Mouse (Mus musculus) layer of hippocampus, postnatal 36 days (tissue): ENCODE measurements around the gene Ttc16. TPM values are rescaled to one million over a fixed set of nuclear protein-coding genes. Genes with fewer than 3 reads are reported as not detected.
A peak's percentile ranks its signal among the peaks of the same experiment; 100 is the strongest.

Source experiments
- DNase-seq, 2 experiments: peaks; one replicate each; pipeline ENCODE4 v3.0.0; 2022
- total RNA-seq, 2 experiments: library from RNA; stranded (reverse); gene quantifications; 2 replicates each; pipeline ENCODE4 v1.2.3; 2021

Ttc16 gene
- total RNA-seq, 2 experiments from 2014 or later = 0.85 to 1.1 TPM

DNA sequence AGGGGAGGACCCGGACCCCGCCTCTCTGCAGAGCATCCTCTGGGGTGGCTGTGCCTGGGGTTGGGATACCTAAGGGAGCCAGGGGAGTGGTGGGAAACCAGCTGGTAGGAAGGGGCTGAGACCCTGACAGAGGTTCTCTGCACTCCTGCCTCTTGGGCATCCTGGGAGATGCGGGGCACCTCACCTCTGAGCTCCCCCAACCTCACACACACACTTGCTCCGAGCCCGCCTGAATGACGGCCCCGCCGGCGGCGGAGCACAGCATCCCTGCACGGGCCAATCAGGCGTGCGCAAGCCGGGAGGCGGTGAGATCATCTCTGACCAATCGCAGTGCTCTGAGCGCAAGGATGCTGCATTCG is 33.3 kb downstream of the Ttc16 start:
- peak; percentile 83 to 86 for DNase-seq

DNA sequence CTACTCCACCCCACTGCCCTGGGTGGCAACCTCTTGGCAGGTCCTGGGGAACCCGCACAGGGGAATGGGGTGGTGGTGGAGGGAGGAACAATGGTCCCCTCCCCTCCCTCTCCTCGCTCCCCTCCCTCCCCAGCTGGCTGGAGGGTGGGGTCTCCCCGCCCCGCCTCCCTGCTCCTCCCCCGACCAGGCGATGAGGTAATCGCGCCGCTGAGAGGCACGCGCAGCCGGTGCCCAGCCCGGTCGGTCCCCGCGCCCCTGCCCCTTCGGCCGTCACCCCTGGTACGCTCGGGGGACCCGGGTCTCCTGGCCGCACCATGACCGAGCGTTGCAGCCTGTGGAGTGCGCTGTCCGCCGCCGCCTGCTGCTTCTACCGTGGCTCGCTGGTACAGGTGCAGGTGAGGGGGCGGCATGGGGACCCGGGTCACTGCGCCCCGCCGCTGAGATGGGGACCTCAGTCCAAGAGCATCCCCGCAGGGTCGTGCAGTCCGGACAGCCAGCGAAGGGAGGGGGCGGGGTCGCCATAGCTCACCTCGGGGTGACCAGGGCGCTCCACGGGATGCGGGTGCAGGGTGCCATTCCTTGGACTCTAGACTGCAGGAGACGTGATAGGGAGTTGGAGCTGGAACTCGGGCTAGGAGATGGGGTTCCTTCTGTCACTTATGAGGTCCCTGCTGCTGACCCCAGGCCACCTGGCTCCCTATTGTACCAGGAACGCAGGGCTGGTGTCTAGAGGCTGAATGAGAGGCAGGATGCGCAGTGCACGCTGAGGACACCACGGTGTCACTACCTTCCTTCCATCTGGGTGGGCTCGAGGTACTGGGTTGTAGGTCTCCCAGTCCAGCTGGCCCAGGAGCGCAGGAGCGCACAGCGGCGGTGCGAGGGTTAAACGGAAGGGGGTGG is 33.9 kb downstream of the Ttc16 start:
- peak; percentile 49 to 71 for DNase-seq

DNA sequence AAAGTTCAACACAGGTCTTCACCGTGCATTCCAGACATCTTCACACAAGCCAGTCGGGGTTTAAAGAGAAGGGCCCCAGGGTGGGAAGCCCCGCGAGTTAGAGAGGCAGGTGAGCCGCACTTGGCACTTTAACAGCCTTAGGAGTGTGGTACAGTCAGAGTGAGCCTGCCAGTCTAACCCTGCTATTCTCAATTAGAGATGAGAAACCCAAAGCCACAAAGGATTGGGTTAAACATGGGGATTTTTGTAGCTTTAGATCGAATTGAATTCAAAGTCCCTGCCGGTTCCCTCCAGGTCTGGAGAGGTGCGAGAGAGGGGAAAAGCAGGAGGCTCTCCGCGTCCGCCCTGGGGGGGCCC is 34.5 kb downstream of the Ttc16 start, which contains the start of gene 6330409D20Rik:
Gene 6330409D20Rik, minus strand, starts transcription at position 101 of the 357 bp plus-strand sequence.
- no peak for DNase-seq

DNA sequence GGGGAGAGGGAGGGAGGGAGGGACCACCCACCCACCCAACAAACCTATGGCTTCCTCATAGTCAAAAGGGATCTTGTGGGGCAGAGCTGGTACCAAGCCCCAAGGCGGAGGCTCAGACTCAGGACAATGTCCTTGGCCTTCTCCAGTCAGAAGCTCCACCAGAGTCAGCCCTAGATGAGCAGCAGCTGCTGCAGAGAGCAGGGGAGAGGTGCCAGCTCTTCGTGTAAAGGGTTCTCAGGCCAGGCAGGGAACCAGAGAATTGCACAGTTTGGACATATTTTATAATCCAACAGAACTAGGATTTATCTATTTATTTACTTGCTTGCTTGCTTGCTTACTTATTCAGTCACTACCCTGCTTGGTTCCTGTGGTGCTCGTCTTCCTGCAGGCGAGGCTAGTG is 36.1 kb downstream of the Ttc16 start:
- DNase-seq = no peak

DNA sequence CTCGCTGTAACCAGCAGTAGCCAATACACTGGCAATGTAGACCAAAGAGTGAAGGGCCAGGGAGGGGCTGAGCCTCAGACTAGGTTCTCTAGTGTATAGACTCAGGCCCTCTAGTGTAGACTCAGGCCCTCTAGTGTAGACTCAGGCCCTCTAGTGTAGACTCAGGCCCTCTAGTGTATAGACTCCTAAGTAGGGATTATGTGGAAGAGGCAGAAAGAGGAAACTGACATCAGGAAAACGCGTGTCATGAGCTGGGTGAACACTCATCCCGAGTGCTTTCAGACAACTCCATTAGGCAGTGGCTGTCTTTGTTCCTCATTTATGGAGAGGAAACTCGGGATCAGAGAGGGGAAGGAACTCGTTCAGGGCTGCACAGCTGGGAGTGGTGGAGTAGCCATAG is 38.4 kb downstream of the Ttc16 start:
- no peak for DNase-seq

DNA sequence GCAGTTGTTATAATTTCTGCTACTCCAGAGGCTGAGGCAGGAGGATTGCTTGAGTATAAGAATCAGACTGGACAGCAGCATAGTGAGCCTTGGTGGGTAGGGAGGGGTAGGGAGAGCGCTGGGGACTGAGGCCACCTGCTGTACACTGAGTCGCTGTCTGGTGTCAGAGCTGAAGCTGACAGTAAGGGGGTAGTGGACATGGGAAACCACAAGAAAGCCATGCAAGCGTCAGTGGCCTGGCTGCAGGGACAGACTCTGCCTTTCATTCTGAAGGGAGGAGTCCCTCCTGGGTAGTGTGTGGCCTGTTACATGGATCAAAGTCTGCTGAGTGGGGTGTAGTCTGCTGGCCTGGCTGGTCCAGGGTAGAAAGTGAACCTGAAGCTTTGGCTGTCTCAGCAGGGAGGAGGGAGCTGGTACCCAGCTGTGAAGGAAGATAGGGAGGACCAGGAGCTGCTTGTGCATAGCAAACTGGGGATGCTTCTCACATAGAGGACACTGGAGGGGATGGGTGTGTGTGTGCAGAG is 39.1 kb downstream of the Ttc16 start:
- no peak for DNase-seq

DNA sequence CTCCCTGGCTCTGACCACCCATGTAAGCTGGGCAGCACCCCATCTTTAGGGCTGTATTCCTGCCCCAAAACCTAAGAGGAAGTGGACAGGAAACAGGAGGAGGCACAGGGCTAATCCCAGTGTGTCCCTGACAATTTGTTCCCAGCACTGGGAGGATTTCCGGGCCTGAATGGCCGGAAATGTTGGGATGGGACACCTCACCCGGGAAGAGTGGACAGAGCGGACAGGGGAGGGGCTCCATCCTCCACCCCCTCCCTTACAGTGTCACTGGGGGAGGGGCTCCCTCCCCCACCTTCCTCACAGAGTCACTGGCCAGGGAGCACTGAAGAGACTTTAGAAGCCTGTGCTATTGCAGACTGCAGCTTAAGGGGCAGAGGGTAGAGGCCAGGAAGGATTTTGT is 40.5 kb downstream of the Ttc16 start:
- no peak for DNase-seq

DNA sequence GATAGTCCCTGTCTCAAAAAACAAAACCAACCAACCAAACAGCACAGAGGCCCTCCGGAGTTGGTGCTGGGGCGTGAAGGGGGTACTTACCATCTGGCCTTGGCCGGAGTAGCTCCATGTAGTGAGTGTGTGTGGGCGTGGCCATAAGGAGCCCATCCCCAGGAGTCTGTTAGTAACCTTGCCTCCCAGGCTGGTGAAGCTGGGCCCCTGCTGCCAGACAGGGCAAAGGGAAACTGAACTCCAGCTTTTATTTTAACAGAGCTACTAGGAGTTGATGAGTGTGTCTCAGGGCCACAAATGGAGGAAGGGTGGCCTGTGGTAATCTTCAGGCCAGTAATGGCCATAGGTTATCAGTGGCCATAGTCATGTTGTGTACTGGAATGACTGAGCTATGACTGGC is 41.0 kb downstream of the Ttc16 start:
- DNase-seq = no peak

DNA sequence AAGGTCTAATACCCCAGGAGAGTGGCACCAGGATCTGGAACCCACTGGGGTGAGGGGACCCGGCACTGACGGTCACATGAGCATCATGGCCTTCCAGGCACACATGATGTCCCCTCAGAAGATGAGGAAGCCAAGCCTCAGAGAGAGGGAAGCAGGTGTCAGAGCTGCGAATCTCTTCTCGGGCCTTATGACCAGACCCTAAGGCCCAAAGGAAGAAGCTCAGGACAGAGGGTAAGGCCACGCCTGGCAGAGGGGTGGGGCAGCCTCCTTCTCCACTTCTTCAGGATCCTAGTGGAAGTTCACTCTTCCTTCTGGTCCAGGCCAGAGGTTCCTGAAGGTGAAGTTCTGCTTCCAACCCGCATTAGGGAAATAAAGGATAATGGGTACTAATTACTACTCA is 42.7 kb downstream of the Ttc16 start:
- DNase-seq = no peak

DNA sequence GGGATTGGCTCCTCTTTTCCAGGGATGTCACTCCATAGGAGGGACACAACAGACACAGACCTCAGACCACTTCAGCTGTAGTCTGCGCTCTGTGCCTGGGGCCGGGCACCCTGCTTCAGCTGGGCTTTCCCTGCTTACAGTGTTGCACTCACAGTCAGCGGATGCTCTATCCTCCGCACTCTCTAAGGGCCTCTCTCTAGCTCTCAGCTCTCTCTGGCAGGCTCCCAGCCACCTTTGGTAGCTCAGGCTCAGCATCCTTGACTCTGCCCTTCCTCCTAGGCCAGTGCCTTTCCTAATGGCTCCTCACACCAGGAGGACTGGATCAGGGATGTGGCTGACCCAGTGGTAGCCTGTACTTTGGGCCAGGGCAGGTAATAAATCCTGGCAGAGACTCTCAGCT is 43.5 kb downstream of the Ttc16 start:
- DNase-seq = no peak

DNA sequence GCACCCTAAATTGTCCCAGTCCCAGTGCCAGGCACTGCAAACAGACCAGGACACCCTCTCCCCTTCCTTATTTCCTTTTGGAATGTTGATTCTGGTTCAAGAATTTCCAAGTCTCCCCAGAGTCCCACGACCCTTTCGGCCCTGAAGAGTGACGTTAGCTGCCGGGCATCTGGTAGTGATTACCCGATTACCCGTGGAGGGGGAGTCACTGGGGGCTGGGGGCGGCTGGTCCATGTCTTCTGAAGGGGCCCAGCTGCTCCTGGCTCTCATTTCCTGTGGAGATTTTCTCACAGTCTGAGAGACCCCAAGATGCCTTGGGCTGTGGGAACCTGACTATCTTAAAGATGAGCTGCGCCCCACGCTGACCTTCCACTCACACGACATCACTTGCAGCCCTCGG is 44.6 kb downstream of the Ttc16 start:
- no peak for DNase-seq

DNA sequence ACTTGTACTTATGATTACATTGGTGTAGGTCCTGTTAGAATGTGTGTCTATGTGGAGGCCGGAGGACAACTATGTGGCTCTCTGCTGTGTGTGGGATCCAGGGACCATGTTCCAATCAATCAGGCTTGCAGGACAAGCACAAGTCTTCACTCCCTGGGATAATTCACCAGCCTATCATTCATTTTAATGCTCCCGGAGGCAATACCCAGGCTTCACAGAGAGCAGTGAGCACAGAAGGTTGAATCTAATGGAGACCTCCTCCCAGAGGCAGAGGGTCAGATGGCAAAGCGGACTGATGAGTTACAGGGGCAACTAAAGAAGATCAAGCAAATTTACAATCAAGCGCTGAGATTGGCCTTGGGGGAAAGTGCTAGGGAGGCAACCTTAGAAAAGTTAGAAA is 45.9 kb downstream of the Ttc16 start:
- DNase-seq = no peak

DNA sequence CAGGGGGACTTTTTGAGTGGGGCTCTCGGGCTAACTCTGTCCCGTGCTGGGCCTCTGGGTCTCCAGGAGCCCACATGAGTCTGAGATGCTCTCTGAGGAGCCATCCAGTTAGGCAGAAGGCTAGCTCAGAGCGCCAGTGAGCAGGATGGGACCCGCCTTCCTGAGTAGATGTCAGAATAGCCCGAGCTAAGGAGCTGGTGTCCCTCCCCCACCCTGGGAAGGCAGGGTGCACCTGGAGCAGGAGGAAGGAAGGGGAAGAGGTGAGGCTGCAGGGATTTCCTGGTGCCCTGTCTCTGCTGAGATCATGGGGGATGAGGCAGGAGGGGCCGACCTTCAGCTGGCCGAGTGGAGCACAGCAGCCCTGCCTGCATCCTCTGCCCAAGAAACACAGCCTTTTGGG is 47.0 kb downstream of the Ttc16 start:
- DNase-seq = no peak

DNA sequence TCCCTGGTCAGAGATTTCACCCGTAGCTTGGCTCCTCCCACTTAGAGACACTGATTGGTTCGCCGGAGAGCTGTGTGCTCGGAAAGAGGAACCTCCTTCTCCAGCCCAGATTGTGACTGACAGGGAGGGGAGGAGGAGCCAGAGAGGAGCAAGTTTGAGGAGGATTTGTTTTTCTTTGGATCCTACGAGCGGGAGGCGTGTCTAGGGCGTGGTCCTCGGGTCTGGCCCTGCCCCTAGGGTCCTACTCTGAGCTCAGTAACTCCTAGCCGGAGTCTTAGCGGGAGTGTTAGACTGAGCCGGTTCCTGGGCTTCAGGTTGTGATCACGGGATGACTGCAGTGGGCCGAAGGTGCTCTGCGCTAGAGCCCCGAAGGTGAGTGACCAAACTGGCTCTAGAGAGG is 48.0 kb downstream of the Ttc16 start:
- DNase-seq = peak; percentile 78 to 83

DNA sequence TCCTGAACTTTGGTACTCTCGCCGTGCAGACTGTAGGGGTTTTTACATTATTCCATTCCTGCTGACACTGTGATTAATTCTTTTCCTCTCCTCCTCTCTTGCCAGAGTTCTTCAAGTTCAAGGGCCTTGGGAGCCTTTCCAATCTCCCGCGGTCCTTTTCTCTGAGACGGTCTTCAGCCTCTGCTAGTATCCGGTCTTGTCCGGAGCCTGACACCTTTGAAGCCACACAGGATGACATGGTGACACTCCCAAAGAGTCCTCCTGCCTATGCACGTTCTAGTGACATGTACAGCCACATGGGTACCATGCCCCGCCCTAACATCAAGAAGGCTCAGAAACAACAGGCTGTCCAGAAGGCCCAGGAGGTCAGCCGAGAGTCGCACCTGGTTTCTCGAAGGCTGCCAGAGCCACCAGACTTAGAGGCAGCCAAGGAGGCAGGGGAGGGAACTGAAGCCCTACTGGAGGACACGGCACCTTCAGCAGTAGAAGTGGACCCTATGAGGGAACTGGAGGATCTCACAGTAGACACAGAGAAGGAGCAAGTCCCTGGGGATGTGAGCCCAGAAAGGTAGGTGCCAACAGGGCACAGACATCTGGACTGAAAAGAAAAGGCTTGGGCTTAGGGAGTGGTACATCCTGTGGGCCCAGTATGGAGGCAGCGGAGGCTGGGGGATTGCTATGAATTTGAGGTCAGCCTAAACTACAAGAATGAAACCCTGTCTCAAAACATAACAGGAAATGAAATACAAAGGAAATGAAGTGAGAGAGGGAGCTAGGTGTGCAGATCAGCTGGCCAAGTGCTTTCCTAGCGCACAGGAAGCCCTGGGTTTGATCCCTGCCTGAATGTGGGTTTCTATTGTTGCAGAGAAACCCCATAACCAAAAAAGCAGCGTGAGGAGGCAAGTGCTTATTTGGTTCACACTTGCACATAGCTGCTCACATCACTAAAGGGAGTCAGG is 50.3 kb downstream of the Ttc16 start:
- DNase-seq = no peak

DNA sequence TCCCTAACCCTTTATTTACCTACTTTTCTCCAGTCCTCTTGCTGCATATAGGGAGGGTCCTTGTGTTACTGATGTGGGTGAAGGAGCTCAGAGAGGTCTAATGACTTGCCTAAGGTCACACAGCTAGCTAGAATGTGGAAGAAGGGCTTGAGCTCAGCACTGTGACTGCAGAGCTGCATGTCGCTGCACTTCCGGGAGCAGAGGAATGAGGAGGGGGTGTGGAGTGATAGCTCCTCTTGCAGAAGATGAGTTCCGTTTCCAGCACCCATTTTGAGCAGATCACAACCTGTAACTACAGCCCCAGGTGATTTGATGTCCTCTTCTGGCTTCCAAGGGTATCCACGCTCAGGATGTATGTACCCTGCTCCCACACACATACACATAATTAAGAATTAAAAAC is 51.3 kb downstream of the Ttc16 start:
- no peak for DNase-seq

DNA sequence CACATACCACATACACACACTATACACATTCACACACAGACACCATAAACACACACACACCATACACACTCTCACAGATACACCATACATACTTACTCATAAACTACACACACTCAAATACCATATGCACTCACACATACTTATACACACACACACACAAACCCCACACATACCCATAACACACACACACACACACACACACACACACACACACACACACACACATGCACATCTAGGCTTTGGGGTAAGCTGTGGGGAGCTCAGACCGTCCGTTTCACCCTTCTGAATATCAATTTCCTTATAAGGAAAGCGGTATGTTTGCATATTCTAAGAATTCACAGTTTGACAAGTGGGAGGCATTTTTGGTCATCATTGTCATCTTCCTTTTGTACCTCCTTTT is 52.9 kb downstream of the Ttc16 start:
- DNase-seq = no peak

DNA sequence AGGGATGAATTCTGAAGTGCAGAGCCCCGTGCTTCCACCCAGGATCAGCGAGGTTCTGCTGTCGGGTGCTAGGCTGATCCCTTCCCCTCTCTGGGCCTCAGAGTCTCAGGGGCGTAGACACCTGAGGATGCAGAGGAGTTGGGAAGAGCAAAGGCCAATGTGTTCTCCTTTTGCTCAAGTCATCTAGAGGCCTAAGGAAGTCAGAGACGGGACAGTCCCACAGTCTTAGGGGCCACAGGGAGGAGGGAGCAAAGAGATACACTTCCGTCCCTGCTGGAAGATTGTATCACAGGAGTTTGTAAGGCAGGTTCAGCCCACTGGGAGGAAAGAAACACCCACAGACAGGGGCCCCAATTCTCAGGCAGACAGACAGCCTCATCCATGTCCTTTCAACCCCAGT is 53.4 kb downstream of the Ttc16 start:
- DNase-seq = no peak

DNA sequence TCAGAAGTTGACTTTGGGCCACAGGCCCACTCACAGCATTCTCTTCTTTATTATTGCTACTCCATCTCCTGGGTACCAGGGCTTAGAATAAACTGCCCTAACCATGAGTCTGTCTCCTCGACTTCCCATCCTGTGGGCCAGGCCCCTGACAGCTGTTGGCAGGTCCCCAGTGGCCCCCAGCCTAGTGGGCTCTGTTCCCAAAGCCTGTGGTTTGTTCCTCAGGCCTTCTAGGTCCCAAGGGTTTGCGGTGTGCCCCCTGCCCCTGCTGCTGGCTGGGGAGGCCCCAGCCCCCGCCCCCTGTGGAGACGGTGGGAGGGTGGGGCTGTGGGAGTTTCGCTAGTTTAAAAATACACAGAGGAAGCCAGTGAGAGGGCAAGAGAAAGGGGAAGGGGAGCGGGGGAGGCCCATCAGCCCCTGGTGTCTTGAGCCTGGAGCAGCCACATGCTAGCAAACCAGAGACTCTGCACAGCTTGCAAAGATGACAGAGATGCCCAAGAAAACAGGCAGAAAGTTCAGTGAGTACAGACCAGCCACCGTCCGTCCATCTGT is 54.7 kb downstream of the Ttc16 start, which contains the start of gene Sh2d3c:
Gene Sh2d3c, plus strand, starts transcription at position 375 of the 549 bp plus-strand sequence.
- DNase-seq = no peak

DNA sequence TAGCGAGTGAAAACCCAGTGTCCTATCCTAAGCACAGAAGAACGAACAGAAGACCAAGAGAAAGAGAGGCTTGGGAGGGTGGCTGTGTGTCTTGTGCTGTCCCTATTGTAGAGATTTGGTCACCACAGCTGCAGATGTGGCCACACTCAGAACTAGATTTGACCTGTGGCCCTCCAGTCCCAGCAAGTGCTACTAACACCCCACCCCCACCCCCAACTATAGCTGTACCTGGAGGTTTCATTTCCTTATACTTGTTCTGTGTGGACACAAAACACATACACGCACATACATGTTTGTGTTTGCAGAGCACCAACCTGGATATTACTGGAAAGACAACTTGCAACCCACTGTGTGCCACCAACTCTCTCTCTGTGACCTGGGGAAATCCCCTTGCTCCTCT is 55.4 kb downstream of the Ttc16 start:
- no peak for DNase-seq

DNA sequence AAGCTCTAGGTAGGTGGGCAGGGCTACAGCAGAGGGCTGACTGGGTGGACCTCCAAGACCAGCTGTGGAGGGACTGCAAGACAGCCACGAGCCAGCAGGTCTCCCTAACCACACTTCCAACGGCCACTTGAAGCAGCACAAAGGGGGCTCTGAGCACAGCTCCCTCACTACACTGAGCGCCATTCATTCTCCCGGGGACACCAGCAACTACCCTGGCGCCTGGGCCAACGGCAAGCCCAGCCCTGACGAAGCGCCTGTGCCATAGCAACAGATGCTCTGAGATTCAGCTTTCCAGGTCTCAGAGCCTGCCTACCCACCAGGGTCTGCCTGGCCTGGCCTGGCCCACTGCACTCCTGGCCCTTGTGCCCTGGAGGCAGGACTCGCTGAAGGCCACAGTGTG is 56.7 kb downstream of the Ttc16 start:
- DNase-seq = peak; percentile 33 to 38

DNA sequence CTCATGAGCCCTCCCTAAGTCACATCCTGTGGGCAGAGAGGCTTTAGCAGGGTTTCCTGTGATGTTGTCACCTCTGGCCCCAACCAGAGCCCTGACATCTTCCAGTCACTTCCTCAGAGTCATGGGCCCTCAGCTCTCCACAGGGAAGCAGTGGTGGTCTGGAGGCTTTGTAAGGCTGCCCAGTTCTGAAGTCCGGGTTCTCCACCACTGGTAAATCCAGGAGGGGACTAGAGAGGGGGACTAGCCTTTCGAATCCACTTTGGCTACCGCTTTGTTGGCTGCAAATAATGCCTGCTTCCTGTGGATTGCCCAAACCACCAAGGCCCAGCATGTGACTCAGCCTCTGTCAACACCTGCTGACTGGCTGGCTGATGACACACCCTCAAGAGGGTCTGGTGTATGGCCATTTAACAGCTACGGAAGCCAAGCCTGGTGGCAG is 60.4 kb downstream of the Ttc16 start:
- no peak for DNase-seq
